Mouse (Mus musculus) limb, embryonic 12.5 days (tissue): ENCODE data around the gene Hmcn1. TPM values are rescaled to one million over a fixed set of nuclear protein-coding genes. Genes with fewer than 3 reads are reported as not detected.

Source experiments
- ATAC-seq: fragments of 200-750 bp; cut with Nextera tagmentation; 2 replicates; pipeline ENCODE4 v1.8.0; 2017; ENCODE audit warnings: low read depth, moderate TSS enrichment; ENCODE audit not compliant: insufficient number of reproducible peaks, insufficient read depth, low FRiP score, low TSS enrichment
- H3K27ac ChIP-seq: fragments of 300-500 bp; sonication (generic); 2 replicates; pipeline ENCODE4 v1.5.1; 2016; ENCODE audit warnings: mild to moderate bottlenecking, moderate library complexity
- H3K27me3 ChIP-seq: fragments of 300-500 bp; sonication (generic); 2 replicates; pipeline ENCODE4 v1.6.1; 2016; ENCODE audit warnings: mild to moderate bottlenecking, moderate library complexity
- H3K36me3 ChIP-seq: fragments of 300-500 bp; sonication (generic); 2 replicates; pipeline ENCODE4 v1.6.1; 2016; ENCODE audit warnings: mild to moderate bottlenecking, moderate library complexity
- H3K4me1 ChIP-seq: fragments of 300-500 bp; sonication (generic); replicated peaks from 2 replicates; pipeline ENCODE4 v1.6.1; 2016
- H3K4me2 ChIP-seq: fragments of 300-500 bp; sonication (generic); 2 replicates; pipeline ENCODE4 v1.6.1; 2016; ENCODE audit warnings: mild to moderate bottlenecking, moderate library complexity
- H3K4me3 ChIP-seq: fragments of 300-500 bp; sonication (generic); replicated peaks from 2 replicates; pipeline ENCODE4 v1.5.1; 2016; ENCODE audit warnings: mild to moderate bottlenecking
- H3K9ac ChIP-seq: fragments of 300-500 bp; sonication (generic); replicated peaks from 2 replicates; pipeline ENCODE4 v1.6.1; 2016; ENCODE audit warnings: mild to moderate bottlenecking, moderate library complexity
- H3K9me3 ChIP-seq: fragments of 300-500 bp; sonication (generic); 2 replicates; pipeline ENCODE4 v1.6.1; 2016; ENCODE audit warnings: mild to moderate bottlenecking, moderate library complexity
- WGBS: fragments of 180-500 bp; shearing (Covaris S2); methylation state at CpG from one replicate; pipeline ENCODE4 v1.1.7; 2016; 5-methylcytosine and 5-hydroxymethylcytosine counted together
- polyA plus RNA-seq: library from polyadenylated mRNA; unstranded; fragments of >200 nt; fragmentation: Nextera tagmentation; extraction: Ambion mirVana; gene quantifications from 2 replicates; pipeline ENCODE4 v1.2.1, GENCODE M21; 2016

Hmcn1 gene
- polyA plus RNA-seq, 1 experiment from 2014 or later = 25.6 TPM

DNA sequence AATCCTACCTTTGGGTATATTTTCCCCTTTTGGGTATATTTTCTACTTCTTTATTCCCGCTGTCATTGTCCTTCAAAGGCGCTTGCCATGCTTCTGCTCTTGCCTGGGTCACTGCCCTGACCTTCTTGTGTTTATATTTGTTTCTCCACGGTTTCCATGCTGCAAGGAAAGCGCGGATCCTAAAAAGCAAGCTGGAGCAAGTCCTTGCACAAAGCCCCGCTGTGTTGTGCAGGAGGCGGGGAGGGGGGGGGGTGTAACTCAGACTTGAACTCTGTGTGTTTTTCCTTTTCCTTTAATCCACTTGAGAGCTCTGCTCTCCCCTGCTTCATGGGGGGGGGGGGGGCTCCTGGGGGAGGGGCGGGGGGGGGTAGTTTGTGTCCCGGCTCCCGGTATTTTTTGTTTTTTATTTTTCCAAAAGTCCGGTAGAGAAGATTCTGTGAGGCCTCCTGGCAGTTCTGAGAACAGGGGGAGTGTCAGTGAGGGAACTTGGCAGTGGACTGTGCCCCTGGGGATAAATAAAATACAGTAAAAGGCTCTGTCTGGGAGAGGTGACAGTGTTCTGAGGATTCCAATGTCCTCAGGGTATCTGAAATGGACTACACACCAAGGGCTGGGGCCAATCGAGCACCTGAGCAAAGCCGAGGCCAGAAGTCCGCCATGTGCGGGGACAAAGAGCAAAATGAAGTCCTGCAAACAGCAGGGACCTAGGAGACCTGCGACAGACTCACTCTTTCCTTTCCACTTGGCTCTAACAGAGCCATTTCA is 457.3 kb downstream of the Hmcn1 start:
- Histone ChIP-seq H3K4me1 (peaks cover 38% of the 10 kb centered on the region), H3K4me2 (peak overlapping the region; percentile 24), H3K27ac (peak overlapping the region; percentile 95), H3K36me3 (no peaks in the 10 kb centered on the region), H3K9me3 (no peaks in the 10 kb centered on the region), H3K27me3 (no peaks in the 10 kb centered on the region), H3K4me3 (no peak overlapping the region), H3K9ac (peak overlapping the region; percentile 47)
- whole genome bisulfite sequencing = 20% methylated on average over 16 of the region's 16 CpGs
- 0 out of 2 replicates have a peak, but pooled peaks have one; percentile 21 for ATAC-seq

DNA sequence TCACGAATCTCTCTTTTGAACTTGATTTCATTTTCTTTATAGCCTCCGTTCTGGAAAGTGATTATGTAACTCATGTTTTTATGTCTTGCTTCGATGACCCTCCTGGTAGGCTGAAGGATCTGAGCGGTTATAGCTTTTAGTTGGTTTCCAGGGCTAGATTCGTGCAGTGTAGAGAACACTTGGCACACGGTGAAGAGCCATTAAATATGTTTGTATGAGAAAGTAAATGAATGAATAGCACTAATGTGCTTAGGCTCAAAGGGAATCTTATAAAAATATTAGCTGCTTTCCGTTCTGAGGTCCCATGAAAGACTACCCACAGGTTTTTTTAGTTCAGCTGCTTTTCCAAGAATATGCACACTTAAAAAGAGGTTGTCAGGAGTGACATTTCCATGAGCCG is 458.6 kb downstream of the Hmcn1 start:
- peaks cover 38% of the 10 kb centered on the region for H3K4me1 ChIP-seq
- no peak for ATAC-seq
- H3K9me3 ChIP-seq = no peaks in the 10 kb centered on the region
- no peak overlapping the region for H3K4me2 ChIP-seq
- H3K9ac ChIP-seq = no peak overlapping the region
- no peaks in the 10 kb centered on the region for H3K27me3 ChIP-seq
- no peaks in the 10 kb centered on the region for H3K36me3 ChIP-seq
- peak overlapping the region; percentile 95 for H3K27ac ChIP-seq
- H3K4me3 ChIP-seq = no peak overlapping the region
- 79% methylated on average over 8 of the region's 8 CpGs for WGBS

DNA sequence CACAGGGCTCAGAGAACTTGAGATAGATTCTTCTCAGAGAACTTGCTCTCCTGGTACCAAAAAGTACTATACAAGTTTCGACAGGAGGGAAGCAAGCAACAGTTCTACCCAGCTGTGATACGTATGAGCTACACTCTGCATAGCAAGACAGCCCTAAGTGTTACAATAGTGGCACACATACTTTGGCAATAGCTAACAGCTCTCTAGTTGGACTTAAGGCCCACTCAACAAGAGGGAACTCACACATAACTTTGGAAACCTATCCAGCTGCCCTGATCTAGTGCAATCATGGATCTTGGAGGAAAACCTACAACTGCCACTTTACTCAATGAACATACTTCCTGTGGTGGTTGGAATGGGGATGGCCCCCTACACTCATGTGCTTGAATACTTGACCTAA is 480.2 kb downstream of the Hmcn1 start:
- H3K27ac ChIP-seq = no peak overlapping the region
- 85% methylated on average over 2 of the region's 2 CpGs for WGBS
- H3K4me3 ChIP-seq = no peak overlapping the region
- H3K27me3 ChIP-seq = no peaks in the 10 kb centered on the region
- H3K36me3 ChIP-seq = no peaks in the 10 kb centered on the region
- H3K9ac ChIP-seq = no peak overlapping the region
- H3K4me2 ChIP-seq = no peak overlapping the region
- no peak for ATAC-seq
- no peaks in the 10 kb centered on the region for H3K4me1 ChIP-seq
- no peaks in the 10 kb centered on the region for H3K9me3 ChIP-seq

Other genes with a start within 250 kb of the Hmcn1 start
- gene Gm47985, start 189.1 kb upstream of the Hmcn1 start, polyA plus RNA-seq = 0.92 and 1.3 TPM in 2 replicates
- not detected in 2 replicates for gene Gm8947, start 198.9 kb upstream of the Hmcn1 start, polyA plus RNA-seq
- not detected in 2 replicates for gene Gm47995, start 205.0 kb upstream of the Hmcn1 start, polyA plus RNA-seq
- gene 3110040M04Rik, start 210.7 kb upstream of the Hmcn1 start, polyA plus RNA-seq = not detected in 2 replicates
- gene Gm47996, start 216.7 kb upstream of the Hmcn1 start, polyA plus RNA-seq = not detected in 2 replicates